Mouse (Mus musculus): Measurements from ENCODE around the gene Mia3.
A peak's percentile ranks its signal among the peaks of the same experiment; 100 is the strongest.

DNA sequence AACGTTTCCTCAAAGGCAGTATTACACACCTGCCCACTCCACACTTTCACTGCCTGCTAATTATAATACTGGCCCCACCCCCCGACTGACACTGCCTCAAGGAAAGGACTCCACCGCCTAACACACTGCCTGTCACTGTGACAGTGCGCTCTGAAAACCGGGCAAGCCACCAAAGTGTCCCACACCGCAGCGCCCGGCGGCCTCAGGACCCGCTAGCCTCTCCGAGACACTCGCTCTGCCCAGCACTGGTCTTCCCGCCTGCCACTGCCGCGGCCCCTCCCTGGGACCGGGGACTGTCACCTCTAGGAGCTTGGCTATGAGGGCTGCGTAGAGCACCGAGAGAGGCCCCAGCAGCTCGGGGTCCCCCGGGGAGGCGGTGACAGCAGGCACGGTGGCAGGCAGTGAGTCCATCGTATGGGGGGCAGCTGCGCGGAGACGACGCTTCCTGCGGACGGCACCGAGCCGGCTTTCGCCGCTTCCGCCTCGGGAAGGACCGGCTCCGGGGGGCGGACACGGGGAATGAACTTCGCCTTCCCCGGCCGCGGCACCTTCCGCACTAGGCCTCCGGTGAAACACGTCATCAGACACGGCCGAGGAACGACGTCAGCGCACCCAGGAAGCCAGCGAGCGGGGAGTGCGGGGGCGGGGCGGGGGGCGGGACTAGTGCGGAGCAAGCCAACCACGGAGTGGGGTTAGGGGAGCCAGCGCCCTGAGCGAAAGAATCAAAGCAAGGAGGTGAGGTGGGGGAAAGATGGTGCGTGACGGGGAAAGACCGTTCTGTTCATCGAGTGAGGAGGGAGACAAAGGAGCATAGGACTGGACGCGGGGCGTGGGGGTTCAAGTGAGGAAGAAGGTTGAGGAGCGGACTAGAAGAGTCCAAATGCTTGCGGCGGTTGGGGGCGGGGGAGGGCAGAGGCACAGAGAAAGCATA is 24.2 kb downstream of the Mia3 start:
- TF ChIP-seq CTCF (IDR thresholded peaks at IDR 0.05; ENCODE audit: extremely low read depth, insufficient read length, insufficient replicate concordance, low read depth, low read length) (no peak), POLR2A (IDR thresholded peaks at IDR 0.05; ENCODE audit: low read depth, low read length) (peak; percentile 45)
